Comparison of ENCODE assay signal across 15 mouse cellular contexts in the genomic region with DNA sequence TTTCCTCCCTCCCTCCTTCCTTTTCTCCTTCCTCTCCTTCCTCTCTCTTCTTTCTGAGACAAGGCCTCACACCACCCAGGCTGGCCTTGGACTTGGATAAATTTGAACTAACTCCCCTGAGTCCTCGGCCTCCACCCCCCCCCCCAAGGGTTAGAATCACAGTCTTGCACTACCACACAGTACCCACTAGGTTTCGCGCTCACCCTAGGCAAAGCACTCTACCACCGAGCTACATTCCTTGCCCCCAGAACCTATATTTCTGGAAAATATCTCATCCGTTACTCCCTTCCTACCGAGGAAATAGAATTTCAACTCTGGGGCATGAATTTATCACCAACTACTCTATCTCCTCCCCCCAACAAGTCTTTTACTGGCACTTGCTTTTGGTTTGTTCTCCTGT. TPM values are rescaled to one million over a fixed set of nuclear protein-coding genes. Genes with fewer than 3 reads are reported as not detected.
DNase-seq lines count a peak whose midpoint lies in the region; ATAC-seq and TF ChIP-seq lines count a peak whose summit lies in the region.
"Had no signal": no experiment of that assay in that cellular context is flagged by ENCODE, and none has a peak within 500 bp of the region (broad histone marks: within the 10 kb centered on the region; RNA-seq: fewer than 3 reads in every experiment).

No protein-coding gene starts in this region.

- 33% methylated on average over 6 of the region's 6 CpGs for WGBS in heart, postnatal 0 days
- WGBS in liver, postnatal 0 days (ENCODE audit: insufficient replicate concordance), result 62% methylated on average over 6 of the region's 6 CpGs
- 62% methylated on average over 6 of the region's 6 CpGs for whole genome bisulfite sequencing in hindbrain, embryonic 13.5 days

- H3K27ac ChIP-seq in heart, postnatal 0 days (ENCODE audit: low read depth), result no peak overlapping the region
- H3K27ac ChIP-seq in liver, postnatal 0 days (ENCODE audit: low read depth), result no peak overlapping the region
- H3K27ac ChIP-seq in brown adipose tissue, adult 24 weeks (replicated peaks; ENCODE audit: low read depth, low read length), result 0 out of 2 replicates have a peak overlapping the region, but pooled peaks have one; percentile 6
- H3K27ac ChIP-seq in hindbrain, embryonic 13.5 days, result no peak overlapping the region
- H3K27ac ChIP-seq: limb, embryonic 13.5 days; midbrain, embryonic 12.5 days had no signal

- no peak overlapping the region for H3K9ac ChIP-seq in heart, postnatal 0 days (replicated peaks; ENCODE audit: low read depth, low read length)
- H3K9ac ChIP-seq in liver, postnatal 0 days (replicated peaks), result no peak overlapping the region
- no peak overlapping the region for H3K9ac ChIP-seq in hindbrain, embryonic 13.5 days
- H3K9ac ChIP-seq: limb, embryonic 13.5 days; midbrain, embryonic 12.5 days had no signal

- no peak overlapping the region for H3K4me3 ChIP-seq in heart, postnatal 0 days (ENCODE audit: low read depth, low read length)
- H3K4me3 ChIP-seq in liver, postnatal 0 days (ENCODE audit: low read depth, low read length), result no peak overlapping the region
- H3K4me3 ChIP-seq in brown adipose tissue, adult 24 weeks (ENCODE audit: insufficient read depth, low read depth, low read length), result no peak overlapping the region
- H3K4me3 ChIP-seq in hindbrain, embryonic 13.5 days, result no peak overlapping the region
- H3K4me3 ChIP-seq: limb, embryonic 13.5 days; midbrain, embryonic 12.5 days had no signal

- TF ChIP-seq CTCF in heart, postnatal 0 days (IDR thresholded peaks at IDR 0.05; ENCODE audit: low read depth), result peak; percentile 49
- TF ChIP-seq CTCF in liver, postnatal 0 days (IDR thresholded peaks at IDR 0.05; ENCODE audit: low read depth), result peak; percentile 38

- DNase-seq in heart, postnatal 0 days (ENCODE audit: low spot score), result peak; percentile 41
- no peak for DNase-seq in heart, postnatal 4 days
- no peak for DNase-seq in liver, postnatal 0 days
- no peak for DNase-seq in liver
- DNase-seq in ES-CJ7 (ENCODE audit: low read depth, low spot score), result peak; percentile 68
- DNase-seq: cerebellum, postnatal 10 days; right cerebral cortex, adult 18-20 months; thymus, postnatal 4 days had no signal

- H3K36me3 ChIP-seq in heart, postnatal 0 days (replicated peaks; ENCODE audit: control insufficient read depth, insufficient read depth, low read length), result no peaks in the 10 kb centered on the region
- no peaks in the 10 kb centered on the region for H3K36me3 ChIP-seq in liver, postnatal 0 days (replicated peaks; ENCODE audit: insufficient read depth, low read length)
- no peaks in the 10 kb centered on the region for H3K36me3 ChIP-seq in hindbrain, embryonic 13.5 days
- H3K36me3 ChIP-seq: G1E; limb, embryonic 13.5 days; midbrain, embryonic 12.5 days had no signal

- ATAC-seq in heart, postnatal 0 days (ENCODE audit: insufficient read depth, low read depth), result peak; percentile 52
- no peak for ATAC-seq in liver, postnatal 0 days
- no peak for ATAC-seq in hindbrain, embryonic 13.5 days (ENCODE audit: low FRiP score)
- ATAC-seq: hindbrain, embryonic 16.5 days had no signal

- no peaks in the 10 kb centered on the region for H3K27me3 ChIP-seq in heart, postnatal 0 days (ENCODE audit: control insufficient read depth, insufficient read depth, low read length)
- no peaks in the 10 kb centered on the region for H3K27me3 ChIP-seq in liver, postnatal 0 days (ENCODE audit: insufficient read depth, low read length)
- no peaks in the 10 kb centered on the region for H3K27me3 ChIP-seq in hindbrain, embryonic 13.5 days
- H3K27me3 ChIP-seq: limb, embryonic 13.5 days; midbrain, embryonic 12.5 days had no signal

- H3K4me2 ChIP-seq in heart, postnatal 0 days (ENCODE audit: low read depth, low read length), result no peak overlapping the region
- no peak overlapping the region for H3K4me2 ChIP-seq in liver, postnatal 0 days (ENCODE audit: low read depth, low read length)
- no peak overlapping the region for H3K4me2 ChIP-seq in hindbrain, embryonic 13.5 days
- H3K4me2 ChIP-seq: heart, embryonic 11.5 days; limb, embryonic 13.5 days; midbrain, embryonic 12.5 days had no signal

- H3K9me3 ChIP-seq in heart, postnatal 0 days (replicated peaks; ENCODE audit: control insufficient read depth, low read length), result no peaks in the 10 kb centered on the region
- no peaks in the 10 kb centered on the region for H3K9me3 ChIP-seq in liver, postnatal 0 days (ENCODE audit: low read length)
- no peaks in the 10 kb centered on the region for H3K9me3 ChIP-seq in hindbrain, embryonic 13.5 days
- H3K9me3 ChIP-seq: G1E; limb, embryonic 13.5 days; midbrain, embryonic 12.5 days had no signal

- TF ChIP-seq EP300 in heart, postnatal 0 days (IDR thresholded peaks at IDR 0.05; ENCODE audit: low read depth), result no peak
- no peak for TF ChIP-seq EP300 in liver, postnatal 0 days (IDR thresholded peaks at IDR 0.05; ENCODE audit: low read depth)

- peaks cover 8% of the 10 kb centered on the region; the same call in 1 of the 2 replicates for H3K4me1 ChIP-seq in heart, postnatal 0 days (ENCODE audit: control insufficient read depth, insufficient read depth)
- H3K4me1 ChIP-seq in liver, postnatal 0 days (ENCODE audit: insufficient read depth), result no peaks in the 10 kb centered on the region
- peaks cover 6% of the 10 kb centered on the region; the same call in 1 of the 2 replicates for H3K4me1 ChIP-seq in brown adipose tissue, adult 24 weeks (ENCODE audit: control insufficient read depth, insufficient read depth, insufficient read length, low read length)
- no peaks in the 10 kb centered on the region for H3K4me1 ChIP-seq in hindbrain, embryonic 13.5 days (replicated peaks)
- H3K4me1 ChIP-seq: limb, embryonic 13.5 days; midbrain, embryonic 12.5 days had no signal

RNA-seq across cellular contexts. Expression of a gene that starts 40.7 kb away (rescaled TPM):
- 11.3 and 12.6 TPM in 2 replicates for total RNA-seq in heart, postnatal 0 days (2014; rRNA removed; ENCODE audit: low replicate concordance)
- 4.1 and 5.1 TPM in 2 replicates for polyA plus RNA-seq in heart, postnatal 0 days (2015; fragmentation: Nextera tagmentation; extraction: Ambion mirVana)
- 10 to 100 TPM; 50.6 to 61.0 TPM for total RNA-seq in heart, postnatal 4 days (2021)
- polyA plus RNA-seq in liver, postnatal 0 days (2015; fragmentation: Nextera tagmentation; extraction: Ambion mirVana), result 0.95 and 1.2 TPM in 2 replicates
- 7.1 and 10.8 TPM in 2 replicates for polyA plus RNA-seq in brown adipose tissue, adult 24 weeks (2012; ENCODE audit: insufficient read depth, insufficient read length, missing spikeins)
- 19.0 and 20.4 TPM in 2 replicates for polyA plus RNA-seq in hindbrain, embryonic 13.5 days (2015; fragmentation: Nextera tagmentation; extraction: Ambion mirVana)

RNA-seq across cellular contexts. Expression of a gene that starts 43.7 kb away (rescaled TPM):
- total RNA-seq in heart, postnatal 0 days (2014; rRNA removed; ENCODE audit: low replicate concordance), result 3.2 and 3.9 TPM in 2 replicates
- 1.1 and 1.4 TPM in 2 replicates for polyA plus RNA-seq in heart, postnatal 0 days (2015; fragmentation: Nextera tagmentation; extraction: Ambion mirVana)
- 1 to 10 TPM; 1.2 to 2.3 TPM for total RNA-seq in heart, postnatal 4 days (2021)
- polyA plus RNA-seq in liver, postnatal 0 days (2015; fragmentation: Nextera tagmentation; extraction: Ambion mirVana), result 0.47 and 0.91 TPM in 2 replicates
- 3.6 and 6.1 TPM in 2 replicates for polyA plus RNA-seq in brown adipose tissue, adult 24 weeks (2012; ENCODE audit: insufficient read depth, insufficient read length, missing spikeins)
- 2.7 and 2.8 TPM in 2 replicates for polyA plus RNA-seq in hindbrain, embryonic 13.5 days (2015; fragmentation: Nextera tagmentation; extraction: Ambion mirVana)
- total RNA-seq: G1E had no signal
- polyA plus RNA-seq: G1E had no signal

Comparison
In these comparisons a context has a peak if more than half of its experiments do, and no peak if none do; other contexts are left out.
1. DNase-seq: peak in heart, postnatal 0 days (single experiment) and ES-CJ7 (single experiment); none in heart, postnatal 4 days (single experiment), liver, postnatal 0 days (single experiment) and liver (single experiment).